Mouse (Mus musculus): ENCODE data around the gene Sestd1. TPM values are rescaled to one million over a fixed set of nuclear protein-coding genes. Genes with fewer than 3 reads are reported as not detected.

Gene Sestd1
- polyA plus RNA-seq, 1 experiment from 2014 or later: 28.5 TPM

GRCm38 (mm10) chr2:77235896-77236295 lies 44.5 kb downstream of the Sestd1 start:
- Histone ChIP-seq H3K4me1 (ENCODE audit: control insufficient read depth, insufficient read depth, low read length) (no peaks in the 10 kb centered on the region), H3K9me3 (ENCODE audit: control insufficient read depth, low read length) (no peaks in the 10 kb centered on the region), H3K9ac (ENCODE audit: low read length) (no peak overlapping the region), H3K4me2 (ENCODE audit: low read depth, severe bottlenecking) (no peak overlapping the region), H3K4me3 (ENCODE audit: low read depth, low read length) (no peak overlapping the region), H3K27me3 (ENCODE audit: control insufficient read depth, insufficient read depth, low read length) (no peaks in the 10 kb centered on the region), H3K36me3 (ENCODE audit: control insufficient read depth, insufficient read depth, low read length) (peaks cover 2% of the 10 kb centered on the region), H3K27ac (replicated peaks; ENCODE audit: low read depth, low read length) (no peak overlapping the region)
- DNase-seq (ENCODE audit: low spot score): no peak
- no peak for ATAC-seq (ENCODE audit: insufficient number of reproducible peaks, low FRiP score, low TSS enrichment, low read depth)
- WGBS: 93% methylated on average over 4 of the region's 4 CpGs

GRCm38 (mm10) chr2:77232604-77233003 lies 47.8 kb downstream of the Sestd1 start:
- peaks cover 2% of the 10 kb centered on the region for H3K36me3 ChIP-seq (ENCODE audit: control insufficient read depth, insufficient read depth, low read length)
- WGBS: 77% methylated on average over 2 of the region's 2 CpGs
- ATAC-seq (ENCODE audit: insufficient number of reproducible peaks, low FRiP score, low TSS enrichment, low read depth): no peak

GRCm38 (mm10) chr2:77220960-77221359 lies 59.4 kb downstream of the Sestd1 start:
- 92% methylated on average over 2 of the region's 2 CpGs for WGBS
- no peaks in the 10 kb centered on the region for H3K27me3 ChIP-seq (ENCODE audit: control insufficient read depth, insufficient read depth, low read length)
- no peak for ATAC-seq (ENCODE audit: insufficient number of reproducible peaks, low FRiP score, low TSS enrichment, low read depth)

More at GRCm38 (mm10) chr2:77232604-77233003, 47.8 kb downstream of the Sestd1 start:
- Histone ChIP-seq H3K9ac (ENCODE audit: low read length) (no peak overlapping the region), H3K27ac (replicated peaks; ENCODE audit: low read depth, low read length) (no peak overlapping the region), H3K27me3 (ENCODE audit: control insufficient read depth, insufficient read depth, low read length) (no peaks in the 10 kb centered on the region), H3K4me2 (ENCODE audit: low read depth, severe bottlenecking) (no peak overlapping the region), H3K9me3 (ENCODE audit: control insufficient read depth, low read length) (no peaks in the 10 kb centered on the region), H3K4me1 (ENCODE audit: control insufficient read depth, insufficient read depth, low read length) (no peaks in the 10 kb centered on the region), H3K4me3 (ENCODE audit: low read depth, low read length) (no peak overlapping the region)
- no peak for DNase-seq (ENCODE audit: low spot score)

GRCm38 (mm10) chr2:77212885-77213284 lies 67.5 kb downstream of the Sestd1 start:
- Histone ChIP-seq H3K4me1 (ENCODE audit: control insufficient read depth, insufficient read depth, low read length) (no peaks in the 10 kb centered on the region), H3K9me3 (ENCODE audit: control insufficient read depth, low read length) (no peaks in the 10 kb centered on the region), H3K9ac (ENCODE audit: low read length) (no peak overlapping the region), H3K4me2 (ENCODE audit: low read depth, severe bottlenecking) (no peak overlapping the region), H3K27me3 (ENCODE audit: control insufficient read depth, insufficient read depth, low read length) (no peaks in the 10 kb centered on the region), H3K36me3 (ENCODE audit: control insufficient read depth, insufficient read depth, low read length) (peaks cover 5% of the 10 kb centered on the region; the same call in 1 of the 2 replicates), H3K4me3 (ENCODE audit: low read depth, low read length) (no peak overlapping the region), H3K27ac (replicated peaks; ENCODE audit: low read depth, low read length) (no peak overlapping the region)
- DNase-seq (ENCODE audit: low spot score): no peak
- no peak for ATAC-seq (ENCODE audit: insufficient number of reproducible peaks, low FRiP score, low TSS enrichment, low read depth)
- WGBS: 86% methylated on average over 5 of the region's 5 CpGs

More at GRCm38 (mm10) chr2:77220960-77221359, 59.4 kb downstream of the Sestd1 start:
- H3K4me2 ChIP-seq (ENCODE audit: low read depth, severe bottlenecking): no peak overlapping the region
- no peak overlapping the region for H3K9ac ChIP-seq (ENCODE audit: low read length)
- H3K4me3 ChIP-seq (ENCODE audit: low read depth, low read length): no peak overlapping the region
- no peaks in the 10 kb centered on the region for H3K36me3 ChIP-seq (ENCODE audit: control insufficient read depth, insufficient read depth, low read length)
- no peaks in the 10 kb centered on the region for H3K4me1 ChIP-seq (ENCODE audit: control insufficient read depth, insufficient read depth, low read length)
- no peaks in the 10 kb centered on the region for H3K9me3 ChIP-seq (ENCODE audit: control insufficient read depth, low read length)
- no peak for DNase-seq (ENCODE audit: low spot score)
- no peak overlapping the region for H3K27ac ChIP-seq (replicated peaks; ENCODE audit: low read depth, low read length)

DNA sequence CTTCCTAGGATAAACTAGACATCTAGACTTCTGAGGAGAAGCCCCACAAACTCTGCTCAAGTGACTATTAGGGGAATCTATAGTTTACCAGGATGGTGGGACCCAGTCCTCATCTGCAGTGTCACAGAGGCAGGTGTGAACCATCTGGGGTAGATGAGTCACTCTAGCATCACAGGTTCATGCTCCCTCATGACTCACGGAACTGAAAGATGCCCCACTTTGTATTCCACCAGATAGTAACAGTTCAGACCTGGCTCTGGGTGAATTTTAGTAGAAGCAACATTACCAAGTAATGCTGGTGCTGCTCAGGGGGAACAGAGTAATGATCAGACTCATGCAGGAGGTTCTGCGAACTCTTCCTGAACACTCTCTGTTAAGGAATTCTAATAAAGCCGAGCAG lies 73.4 kb downstream of the Sestd1 start:
- no peaks in the 10 kb centered on the region for H3K36me3 ChIP-seq (ENCODE audit: control insufficient read depth, insufficient read depth, low read length)
- no peaks in the 10 kb centered on the region for H3K27me3 ChIP-seq (ENCODE audit: control insufficient read depth, insufficient read depth, low read length)
- H3K9ac ChIP-seq (ENCODE audit: low read length): no peak overlapping the region
- no peak overlapping the region for H3K4me3 ChIP-seq (ENCODE audit: low read depth, low read length)
- ATAC-seq (ENCODE audit: insufficient number of reproducible peaks, low FRiP score, low TSS enrichment, low read depth): no peak
- H3K27ac ChIP-seq (replicated peaks; ENCODE audit: low read depth, low read length): no peak overlapping the region
- 94% methylated on average over 3 of the region's 3 CpGs for WGBS
- no peaks in the 10 kb centered on the region for H3K4me1 ChIP-seq (ENCODE audit: control insufficient read depth, insufficient read depth, low read length)
- no peak overlapping the region for H3K4me2 ChIP-seq (ENCODE audit: low read depth, severe bottlenecking)
- no peaks in the 10 kb centered on the region for H3K9me3 ChIP-seq (ENCODE audit: control insufficient read depth, low read length)
- no peak for DNase-seq (ENCODE audit: low spot score)

DNA sequence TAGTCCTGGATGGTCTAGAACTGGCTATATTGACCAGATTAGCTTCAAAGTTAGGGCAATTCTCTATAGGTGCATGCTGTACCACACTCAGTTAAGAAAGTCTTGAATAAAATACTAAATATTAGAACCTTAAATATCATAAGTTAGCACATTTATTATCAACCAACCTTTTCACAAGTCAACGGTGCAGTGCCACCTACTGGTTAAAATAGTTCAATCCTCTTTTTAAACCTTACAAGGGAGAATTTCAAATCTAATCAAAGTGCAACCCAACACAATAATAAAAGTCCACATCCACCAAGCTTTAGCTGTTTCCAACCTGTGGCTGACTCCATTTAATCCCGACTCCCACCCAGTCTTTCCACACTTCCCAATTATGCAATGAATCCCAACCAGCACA lies 76.5 kb downstream of the Sestd1 start:
- H3K4me1 ChIP-seq (ENCODE audit: control insufficient read depth, insufficient read depth, low read length): no peaks in the 10 kb centered on the region
- no peaks in the 10 kb centered on the region for H3K36me3 ChIP-seq (ENCODE audit: control insufficient read depth, insufficient read depth, low read length)
- no peak overlapping the region for H3K4me3 ChIP-seq (ENCODE audit: low read depth, low read length)
- H3K9ac ChIP-seq (ENCODE audit: low read length): no peak overlapping the region
- 71% methylated on average over 2 of the region's 2 CpGs for WGBS
- ATAC-seq (ENCODE audit: insufficient number of reproducible peaks, low FRiP score, low TSS enrichment, low read depth): no peak
- H3K27me3 ChIP-seq (ENCODE audit: control insufficient read depth, insufficient read depth, low read length): no peaks in the 10 kb centered on the region
- H3K9me3 ChIP-seq (ENCODE audit: control insufficient read depth, low read length): no peaks in the 10 kb centered on the region
- H3K27ac ChIP-seq (replicated peaks; ENCODE audit: low read depth, low read length): no peak overlapping the region
- H3K4me2 ChIP-seq (ENCODE audit: low read depth, severe bottlenecking): no peak overlapping the region
- no peak for DNase-seq (ENCODE audit: low spot score)

- WGBS: 98% methylated on average over 1 of the region's 1 CpGs
- ATAC-seq (ENCODE audit: insufficient number of reproducible peaks, low FRiP score, low TSS enrichment, low read depth) (no peak), DNase-seq (ENCODE audit: low spot score) (no peak)
- no peak overlapping the region for H3K27ac ChIP-seq (replicated peaks; ENCODE audit: low read depth, low read length)
- no peaks in the 10 kb centered on the region for H3K9me3 ChIP-seq (ENCODE audit: control insufficient read depth, low read length)
- no peak overlapping the region for H3K4me2 ChIP-seq (ENCODE audit: low read depth, severe bottlenecking)
- H3K27me3 ChIP-seq (ENCODE audit: control insufficient read depth, insufficient read depth, low read length): no peaks in the 10 kb centered on the region
- H3K4me1 ChIP-seq (ENCODE audit: control insufficient read depth, insufficient read depth, low read length): no peaks in the 10 kb centered on the region
- H3K36me3 ChIP-seq (ENCODE audit: control insufficient read depth, insufficient read depth, low read length): no peaks in the 10 kb centered on the region
- no peak overlapping the region for H3K4me3 ChIP-seq (ENCODE audit: low read depth, low read length)
- H3K9ac ChIP-seq (ENCODE audit: low read length): no peak overlapping the region
Measured at GRCm38 (mm10) chr2:77201900-77202299, 78.5 kb downstream of the Sestd1 start.

DNA sequence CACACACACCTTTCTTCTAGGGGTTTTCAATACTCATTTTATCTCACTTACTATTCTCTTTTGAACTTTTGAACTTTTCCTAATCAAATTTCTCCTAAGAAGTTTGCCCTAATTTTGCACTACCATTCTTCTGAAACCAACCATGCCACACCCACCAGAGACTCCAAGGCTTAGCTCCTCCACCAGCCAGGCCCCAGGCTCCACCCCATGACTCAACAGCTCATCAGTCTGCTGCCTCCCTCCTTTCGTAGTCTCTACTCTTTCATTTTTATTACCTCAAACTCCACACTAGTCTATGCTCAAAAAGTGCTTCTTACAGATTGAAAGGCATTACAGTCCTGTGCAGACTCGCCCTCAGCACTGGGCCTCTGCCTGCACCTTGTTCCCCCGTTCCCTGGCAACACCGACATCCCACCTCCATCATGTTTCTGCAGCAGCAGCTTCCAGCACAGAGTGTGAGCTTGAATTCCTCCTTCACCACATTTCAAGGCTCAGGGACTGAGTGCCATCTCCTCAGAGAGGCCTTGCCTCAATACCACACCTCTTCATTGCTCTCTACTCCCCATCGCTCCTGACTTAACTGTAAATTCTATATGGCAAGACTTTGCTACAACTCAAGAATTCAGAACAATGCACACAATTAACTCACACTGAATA lies 79.3 kb downstream of the Sestd1 start:
- no peaks in the 10 kb centered on the region for H3K36me3 ChIP-seq (ENCODE audit: control insufficient read depth, insufficient read depth, low read length)
- H3K4me3 ChIP-seq (ENCODE audit: low read depth, low read length): no peak overlapping the region
- WGBS: 82% methylated on average over 5 of the region's 5 CpGs
- no peak overlapping the region for H3K27ac ChIP-seq (replicated peaks; ENCODE audit: low read depth, low read length)
- H3K27me3 ChIP-seq (ENCODE audit: control insufficient read depth, insufficient read depth, low read length): no peaks in the 10 kb centered on the region
- ATAC-seq (ENCODE audit: insufficient number of reproducible peaks, low FRiP score, low TSS enrichment, low read depth) (no peak), DNase-seq (ENCODE audit: low spot score) (no peak)
- no peaks in the 10 kb centered on the region for H3K9me3 ChIP-seq (ENCODE audit: control insufficient read depth, low read length)
- H3K9ac ChIP-seq (ENCODE audit: low read length): no peak overlapping the region
- no peaks in the 10 kb centered on the region for H3K4me1 ChIP-seq (ENCODE audit: control insufficient read depth, insufficient read depth, low read length)
- H3K4me2 ChIP-seq (ENCODE audit: low read depth, severe bottlenecking): no peak overlapping the region

GRCm38 (mm10) chr2:77200379-77200778 lies 80.0 kb downstream of the Sestd1 start:
- no peaks in the 10 kb centered on the region for H3K4me1 ChIP-seq (ENCODE audit: control insufficient read depth, insufficient read depth, low read length)
- WGBS: 95% methylated on average over 4 of the region's 4 CpGs
- no peak overlapping the region for H3K27ac ChIP-seq (replicated peaks; ENCODE audit: low read depth, low read length)
- no peak overlapping the region for H3K4me3 ChIP-seq (ENCODE audit: low read depth, low read length)
- DNase-seq (ENCODE audit: low spot score) (no peak), ATAC-seq (ENCODE audit: insufficient number of reproducible peaks, low FRiP score, low TSS enrichment, low read depth) (no peak)
- H3K4me2 ChIP-seq (ENCODE audit: low read depth, severe bottlenecking): no peak overlapping the region
- no peak overlapping the region for H3K9ac ChIP-seq (ENCODE audit: low read length)
- no peaks in the 10 kb centered on the region for H3K9me3 ChIP-seq (ENCODE audit: control insufficient read depth, low read length)
- H3K36me3 ChIP-seq (ENCODE audit: control insufficient read depth, insufficient read depth, low read length): no peaks in the 10 kb centered on the region
- no peaks in the 10 kb centered on the region for H3K27me3 ChIP-seq (ENCODE audit: control insufficient read depth, insufficient read depth, low read length)
